Mouse (Mus musculus): ENCODE measurements at regions not wholly inside any gene's neighbourhood (a gene's known extent, or its start where the extent isn't known, plus 50 kb on each side); places are given as distances from the start of the nearest gene placed in this dataset.
A peak's percentile ranks its signal among the peaks of the same experiment; 100 is the strongest.
"Not testable (repeated sequence)": the region's sequence is repeated elsewhere in the genome, so short reads cannot be mapped to it uniquely, and the experiment has no call there.

DNA sequence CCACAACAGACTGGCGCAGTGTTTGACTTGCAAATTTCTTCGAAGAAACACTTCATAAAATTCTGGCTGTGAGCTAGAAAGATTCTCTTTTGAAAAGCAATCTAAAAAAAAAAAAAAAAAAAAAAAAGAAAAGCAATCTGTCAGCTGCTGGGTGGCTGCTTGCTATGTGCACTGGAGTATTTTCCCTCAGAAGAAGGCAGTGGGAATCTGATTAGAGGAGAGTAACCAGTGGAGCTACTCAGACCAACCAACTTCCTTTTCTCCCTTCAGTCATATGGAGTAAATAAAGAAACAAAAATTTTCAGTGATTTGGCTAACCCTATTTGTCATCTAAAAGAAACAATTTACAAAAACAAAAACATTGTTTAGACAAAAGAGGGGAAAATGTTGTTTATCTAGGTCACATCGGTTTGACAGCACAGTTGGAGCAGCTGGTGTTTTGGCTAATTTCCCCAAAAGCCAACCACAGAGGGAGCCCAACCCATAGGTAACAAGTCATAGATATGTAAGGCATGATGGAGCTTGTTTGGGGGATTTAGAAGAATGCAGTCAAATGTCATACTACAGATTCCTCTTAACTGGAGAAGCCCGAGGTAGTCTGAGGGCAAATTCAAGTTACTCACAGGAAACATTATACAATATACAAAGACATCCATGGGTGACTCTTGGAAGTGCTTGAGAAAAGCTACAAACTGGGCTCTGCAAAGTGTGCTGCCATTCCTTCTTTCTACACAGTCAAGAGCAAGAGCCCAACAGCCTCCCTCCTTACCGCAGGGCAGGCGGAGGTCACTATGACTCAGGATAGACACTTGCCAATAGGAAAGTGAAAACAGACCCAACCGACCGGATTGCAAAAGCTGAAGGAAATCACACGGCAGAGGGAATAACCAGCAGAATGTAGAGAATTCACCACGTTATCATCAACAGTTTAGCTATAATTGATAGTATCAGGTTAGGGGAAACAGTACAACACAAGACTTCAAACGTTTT lies 124.1 kb upstream of the Ghr start:
- ATAC-seq (ENCODE audit: insufficient number of reproducible peaks, low FRiP score, low TSS enrichment): peak; percentile 49; the same call in 1 of the 2 replicates

GRCm38 (mm10) chr15:3699234-3699814 lies 116.0 kb upstream of the Ghr start:
- no peak for ATAC-seq (ENCODE audit: insufficient number of reproducible peaks, low FRiP score, low TSS enrichment)

GRCm38 (mm10) chr15:3685254-3685653 lies 102.0 kb upstream of the Ghr start:
- ATAC-seq (ENCODE audit: insufficient number of reproducible peaks, low FRiP score, low TSS enrichment): no peak

DNA sequence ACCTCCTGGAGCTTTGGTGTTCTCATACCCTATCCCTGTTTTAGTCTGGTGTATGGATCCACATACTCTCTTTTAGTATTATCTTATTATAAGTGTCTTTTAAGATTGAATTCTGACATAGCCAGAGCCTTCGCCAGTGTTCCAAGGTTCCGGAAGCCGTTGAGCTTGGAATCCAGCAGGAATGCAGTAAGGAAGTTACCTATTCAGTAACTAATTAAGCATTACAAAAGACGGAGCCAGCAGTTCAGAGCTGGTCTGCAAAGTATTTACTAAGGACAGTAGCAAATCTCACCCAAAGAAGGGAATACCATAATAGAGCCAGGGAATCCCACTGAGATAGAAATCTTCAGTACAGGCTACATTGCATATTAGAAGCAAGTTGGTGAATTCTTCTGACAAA lies 93.7 kb upstream of the Ghr start:
- ATAC-seq (ENCODE audit: insufficient number of reproducible peaks, low FRiP score, low TSS enrichment): not testable (repeated sequence)

- no peak for ATAC-seq (ENCODE audit: insufficient number of reproducible peaks, low FRiP score, low TSS enrichment)
Measured at GRCm38 (mm10) chr15:3672586-3672985, 89.3 kb upstream of the Ghr start.

DNA sequence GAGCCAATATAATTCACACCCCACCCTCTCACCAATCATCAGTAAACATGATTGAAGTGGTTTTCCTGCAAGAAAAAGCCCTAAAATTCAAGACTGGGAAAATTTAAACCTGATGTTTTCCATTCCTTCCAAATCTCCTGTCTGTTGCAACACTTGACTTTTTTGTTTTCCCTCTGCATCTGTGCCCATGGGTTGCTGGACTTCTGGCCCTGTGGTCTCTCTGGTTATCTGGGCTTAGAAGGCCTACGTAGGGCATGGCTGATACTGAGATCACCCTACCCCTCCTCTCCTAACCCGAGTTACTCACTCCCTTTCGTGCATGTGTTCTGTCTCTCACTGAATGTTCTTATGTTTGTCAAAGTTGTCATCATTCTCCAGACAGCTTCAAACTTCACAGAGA lies 87.9 kb upstream of the Ghr start:
- ATAC-seq (ENCODE audit: insufficient number of reproducible peaks, low FRiP score, low TSS enrichment): no peak

DNA sequence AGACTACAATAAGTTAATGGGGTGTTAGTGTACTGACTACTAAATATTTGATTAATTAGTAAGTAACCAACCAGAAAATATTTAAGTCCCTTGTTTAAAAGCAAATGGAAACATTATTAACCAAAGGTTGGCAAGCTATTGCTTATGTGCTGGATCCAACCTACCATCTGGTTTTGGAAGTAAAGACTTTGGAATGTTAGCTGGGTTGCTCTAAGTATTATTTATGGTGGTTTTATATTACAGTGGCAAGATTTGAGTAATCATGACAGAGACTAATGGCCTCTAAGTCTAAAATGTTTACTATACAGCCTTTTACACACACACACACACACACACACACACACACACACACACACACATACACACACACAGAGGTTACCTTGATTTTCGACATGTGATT lies 86.1 kb upstream of the Ghr start:
- no peak for ATAC-seq (ENCODE audit: insufficient number of reproducible peaks, low FRiP score, low TSS enrichment)

DNA sequence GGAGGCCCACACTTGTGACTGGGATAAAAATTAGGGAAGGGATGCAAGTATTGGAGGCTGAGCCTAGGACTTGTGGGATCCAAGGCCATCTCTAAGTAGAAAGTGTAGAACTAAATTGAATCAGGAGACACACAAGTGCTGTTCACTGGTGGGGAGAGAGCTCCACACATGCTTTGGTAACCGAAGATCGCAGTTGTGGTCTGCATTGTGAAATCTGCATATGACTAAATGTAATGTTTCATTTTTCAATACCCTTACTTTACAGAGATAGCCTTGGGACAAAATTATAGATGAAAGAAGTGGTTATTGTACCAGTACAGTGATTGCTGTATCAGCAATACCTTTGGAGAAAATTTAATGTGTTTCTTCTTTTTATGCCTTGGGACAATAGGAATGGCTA lies 85.6 kb upstream of the Ghr start:
- no peak for ATAC-seq (ENCODE audit: insufficient number of reproducible peaks, low FRiP score, low TSS enrichment)

GRCm38 (mm10) chr15:3648741-3649140 lies 65.4 kb upstream of the Ghr start:
- ATAC-seq (ENCODE audit: insufficient number of reproducible peaks, low FRiP score, low TSS enrichment): no peak

- ATAC-seq (ENCODE audit: insufficient number of reproducible peaks, low FRiP score, low TSS enrichment): no peak
Measured at GRCm38 (mm10) chr15:3640091-3640490, 56.8 kb upstream of the Ghr start.
